Mouse (Mus musculus) erythroblast, embryonic 14.5 days (primary cell): ENCODE data around the gene P4htm. TPM values are rescaled to one million over a fixed set of nuclear protein-coding genes. Genes with fewer than 3 reads are reported as not detected.

Experiments
- H3K27me3 ChIP-seq: 2 replicates; pipeline ENCODE4 v1.6.1; 2012; ENCODE audit warnings: inconsistent platforms; ENCODE audit not compliant: control insufficient read depth
- H3K36me3 ChIP-seq: 2 replicates; pipeline ENCODE4 v1.6.1; 2012; ENCODE audit warnings: mild to moderate bottlenecking, inconsistent platforms; ENCODE audit not compliant: control insufficient read depth
- H3K4me1 ChIP-seq: 2 replicates; pipeline ENCODE4 v1.6.1; 2012; ENCODE audit warnings: inconsistent platforms; ENCODE audit not compliant: control insufficient read depth
- H3K4me3 ChIP-seq: replicated peaks from 2 replicates; pipeline ENCODE3; 2012; ENCODE audit warnings: moderate library complexity, mild to moderate bottlenecking, inconsistent platforms
- H3K9me3 ChIP-seq: 2 replicates; pipeline ENCODE4 v1.6.1; 2012; ENCODE audit warnings: low read length, inconsistent platforms, mixed read lengths; ENCODE audit not compliant: control insufficient read depth
- GATA1 ChIP-seq: IDR thresholded peaks from 2 replicates; pipeline ENCODE4 v1.6.1; 2012; ENCODE audit warnings: low read length, inconsistent platforms, mixed read lengths
- TAL1 ChIP-seq: IDR thresholded peaks from 3 replicates; pipeline ENCODE4 v1.6.1; 2012; ENCODE audit warnings: low read length, inconsistent platforms, mixed read lengths
- polyA plus RNA-seq: library from polyadenylated mRNA; stranded (reverse); fragments of >175 nt; gene quantifications from 2 replicates; pipeline ENCODE4 v1.2.3, GENCODE M21; 2012

The P4htm gene
- polyA plus RNA-seq, 1 experiment: 0.02 TPM

- H3K4me3 ChIP-seq: no peak overlapping the region
- peaks cover 97% of the 10 kb centered on the region for H3K36me3 ChIP-seq
- TF ChIP-seq GATA1: no peak
- TF ChIP-seq TAL1: no peak
- no peaks in the 10 kb centered on the region for H3K4me1 ChIP-seq
- no peaks in the 10 kb centered on the region for H3K27me3 ChIP-seq
- no peaks in the 10 kb centered on the region for H3K9me3 ChIP-seq
These were observed 66.5 kb downstream of the P4htm start for GRCm38 (mm10) chr9:108530954-108531353.

Other genes starting within 250 kb of the P4htm start
- gene Usp4, start 249.8 kb downstream of the P4htm start, polyA plus RNA-seq: 16.0 and 23.8 TPM in 2 replicates
- 0.88 and 0.93 TPM in 2 replicates for gene 1700102P08Rik, start 204.9 kb downstream of the P4htm start, polyA plus RNA-seq
- gene Ccdc36, start 169.2 kb downstream of the P4htm start, polyA plus RNA-seq: not detected in 2 replicates
- not detected in 2 replicates for gene BC048562, start 161.2 kb downstream of the P4htm start, polyA plus RNA-seq
- 1.1 and 1.4 TPM in 2 replicates for gene Ccdc71, start 137.1 kb downstream of the P4htm start, polyA plus RNA-seq
- 1.8 and 1.9 TPM in 2 replicates for gene Klhdc8b, start 136.1 kb downstream of the P4htm start, polyA plus RNA-seq
- gene Lamb2, start 117.9 kb downstream of the P4htm start, polyA plus RNA-seq: 0.02 and 0.05 TPM in 2 replicates
- gene Usp19, start 107.1 kb downstream of the P4htm start, polyA plus RNA-seq: 10.7 and 11.0 TPM in 2 replicates
- gene Qars, start 90.0 kb downstream of the P4htm start, polyA plus RNA-seq: 5.3 and 5.9 TPM in 2 replicates
- gene Qrich1, start 80.9 kb downstream of the P4htm start, polyA plus RNA-seq: 3.5 TPM in 2 replicates
- gene Impdh2, start 37.4 kb downstream of the P4htm start, polyA plus RNA-seq: 4.0 and 4.4 TPM in 2 replicates
- 1.1 and 4.7 TPM in 2 replicates for gene Ndufaf3, start 30.2 kb downstream of the P4htm start, polyA plus RNA-seq
- 6.0 and 7.1 TPM in 2 replicates for gene Dalrd3, start 27.8 kb downstream of the P4htm start, polyA plus RNA-seq
- 0.24 and 0.45 TPM in 2 replicates for gene Wdr6, start 18.9 kb downstream of the P4htm start, polyA plus RNA-seq
- gene Arih2, start 51.7 kb upstream of the P4htm start, polyA plus RNA-seq: 18.7 and 20.5 TPM in 2 replicates
- gene Slc25a20, start 64.4 kb upstream of the P4htm start, polyA plus RNA-seq: 0.12 and 0.26 TPM in 2 replicates
- 0.15 and 0.21 TPM in 2 replicates for gene Prkar2a, start 91.6 kb upstream of the P4htm start, polyA plus RNA-seq
- gene Ip6k2, start 186.1 kb upstream of the P4htm start, polyA plus RNA-seq: 5.9 and 7.9 TPM in 2 replicates
- gene Nckipsd, start 210.7 kb upstream of the P4htm start, polyA plus RNA-seq: 0.14 and 1.5 TPM in 2 replicates
- 0.01 TPM in 2 replicates for gene Celsr3, start 228.7 kb upstream of the P4htm start, polyA plus RNA-seq